Mouse (Mus musculus) olfactory bulb, adult 2 months (tissue): ENCODE measurements around the gene Pnmal1.

ENCODE experiments used
- CTCF ChIP-seq: fragments of 200-500 bp; IDR thresholded peaks from 2 replicates; pipeline ENCODE4 v1.5.1; 2012; ENCODE audit warnings: low read depth, mild to moderate bottlenecking, low read length, moderate library complexity; ENCODE audit not compliant: insufficient read depth
- POLR2A ChIP-seq: fragments of 200-500 bp; IDR thresholded peaks from 2 replicates; pipeline ENCODE4 v1.6.1; 2012; ENCODE audit warnings: mild to moderate bottlenecking, low read depth, low read length, moderate library complexity; ENCODE audit not compliant: insufficient read depth

DNA sequence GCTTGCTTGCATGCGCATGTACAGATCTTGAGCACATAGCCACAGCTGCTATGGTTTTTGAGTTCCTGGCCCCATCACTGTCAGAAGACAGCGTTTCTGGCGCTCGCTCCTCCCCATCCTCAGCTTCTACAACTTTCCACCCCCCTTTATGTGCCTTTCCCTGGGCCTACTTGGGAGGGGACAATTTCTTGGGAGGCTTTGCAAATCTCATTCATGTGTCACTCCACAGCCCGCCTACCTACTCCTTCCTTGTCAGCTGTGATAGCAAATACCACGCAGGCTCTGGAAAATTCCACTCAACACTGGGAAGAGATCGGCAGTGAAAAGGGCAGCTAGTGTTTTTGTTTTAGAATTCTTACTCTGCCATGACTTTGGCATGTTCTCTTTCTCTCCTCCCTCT is 19.2 kb upstream of the Pnmal1 start:
- TF ChIP-seq CTCF: no peak
- no peak for TF ChIP-seq POLR2A
